Mouse (Mus musculus): Measurements from ENCODE around the gene Limch1. TPM values are rescaled to one million over a fixed set of nuclear protein-coding genes. Genes with fewer than 3 reads are reported as not detected.

Limch1 gene
- polyA plus RNA-seq, 1 experiment from 2014 or later, result 22.2 TPM

GRCm38 (mm10) chr5:66882718-66883117 is 137.1 kb downstream of the Limch1 start:
- no peak overlapping the region for H3K4me3 ChIP-seq (ENCODE audit: low read length)
- no peak overlapping the region for H3K9ac ChIP-seq (ENCODE audit: low read length)
- H3K36me3 ChIP-seq (ENCODE audit: control insufficient read depth, insufficient read depth), result no peaks in the 10 kb centered on the region
- ATAC-seq (replicated peaks; ENCODE audit: extremely low read depth, insufficient read depth, low FRiP score), result no peak
- no peaks in the 10 kb centered on the region for H3K9me3 ChIP-seq (replicated peaks; ENCODE audit: control insufficient read depth, low read length)
- H3K4me2 ChIP-seq (ENCODE audit: low read depth, low read length), result no peak overlapping the region
- H3K4me1 ChIP-seq (ENCODE audit: control insufficient read depth, insufficient read depth, low read length), result peaks cover 4% of the 10 kb centered on the region; the same call in 1 of the 2 replicates
- H3K27ac ChIP-seq (ENCODE audit: low read length), result no peak overlapping the region
- 85% methylated on average over 13 of the region's 13 CpGs for WGBS
- H3K27me3 ChIP-seq (ENCODE audit: control insufficient read depth, insufficient read depth, low read length), result no peaks in the 10 kb centered on the region

GRCm38 (mm10) chr5:66884505-66884904 is 138.9 kb downstream of the Limch1 start:
- no peak for ATAC-seq (replicated peaks; ENCODE audit: extremely low read depth, insufficient read depth, low FRiP score)
- H3K9ac ChIP-seq (ENCODE audit: low read length), result no peak overlapping the region
- H3K4me2 ChIP-seq (ENCODE audit: low read depth, low read length), result no peak overlapping the region
- no peaks in the 10 kb centered on the region for H3K27me3 ChIP-seq (ENCODE audit: control insufficient read depth, insufficient read depth, low read length)
- H3K4me1 ChIP-seq (ENCODE audit: control insufficient read depth, insufficient read depth, low read length), result peaks cover 9% of the 10 kb centered on the region; the same call in 1 of the 2 replicates
- no peak overlapping the region for H3K27ac ChIP-seq (ENCODE audit: low read length)
- 54% methylated on average over 4 of the region's 4 CpGs for WGBS
- no peak overlapping the region for H3K4me3 ChIP-seq (ENCODE audit: low read length)
- H3K9me3 ChIP-seq (replicated peaks; ENCODE audit: control insufficient read depth, low read length), result no peaks in the 10 kb centered on the region
- H3K36me3 ChIP-seq (ENCODE audit: control insufficient read depth, insufficient read depth), result no peaks in the 10 kb centered on the region

- no peak for ATAC-seq (replicated peaks; ENCODE audit: extremely low read depth, insufficient read depth, low FRiP score)
- Histone ChIP-seq H3K9me3 (replicated peaks; ENCODE audit: control insufficient read depth, low read length) (no peaks in the 10 kb centered on the region), H3K4me2 (ENCODE audit: low read depth, low read length) (no peak overlapping the region), H3K4me3 (ENCODE audit: low read length) (no peak overlapping the region), H3K36me3 (ENCODE audit: control insufficient read depth, insufficient read depth) (no peaks in the 10 kb centered on the region), H3K27me3 (ENCODE audit: control insufficient read depth, insufficient read depth, low read length) (no peaks in the 10 kb centered on the region), H3K4me1 (ENCODE audit: control insufficient read depth, insufficient read depth, low read length) (peaks cover 9% of the 10 kb centered on the region; the same call in 1 of the 2 replicates), H3K27ac (ENCODE audit: low read length) (no peak overlapping the region), H3K9ac (ENCODE audit: low read length) (no peak overlapping the region)
- 60% methylated on average over 5 of the region's 5 CpGs for WGBS
Observed at GRCm38 (mm10) chr5:66886410-66887120, 140.9 kb downstream of the Limch1 start.

- Histone ChIP-seq H3K27ac (ENCODE audit: low read length) (no peak overlapping the region), H3K27me3 (ENCODE audit: control insufficient read depth, insufficient read depth, low read length) (no peaks in the 10 kb centered on the region), H3K4me1 (ENCODE audit: control insufficient read depth, insufficient read depth, low read length) (peaks cover 6% of the 10 kb centered on the region; the same call in 1 of the 2 replicates), H3K4me3 (ENCODE audit: low read length) (no peak overlapping the region), H3K36me3 (ENCODE audit: control insufficient read depth, insufficient read depth) (no peaks in the 10 kb centered on the region), H3K9me3 (replicated peaks; ENCODE audit: control insufficient read depth, low read length) (no peaks in the 10 kb centered on the region), H3K4me2 (ENCODE audit: low read depth, low read length) (no peak overlapping the region), H3K9ac (ENCODE audit: low read length) (no peak overlapping the region)
- WGBS, result 49% methylated on average over 5 of the region's 5 CpGs
- peak; percentile 55; the same call in 1 of the 2 replicates for ATAC-seq (replicated peaks; ENCODE audit: extremely low read depth, insufficient read depth, low FRiP score)
Observed at GRCm38 (mm10) chr5:66888061-66888460, 142.4 kb downstream of the Limch1 start.

- Histone ChIP-seq H3K36me3 (ENCODE audit: control insufficient read depth, insufficient read depth) (no peaks in the 10 kb centered on the region), H3K4me3 (ENCODE audit: low read length) (no peak overlapping the region), H3K4me2 (ENCODE audit: low read depth, low read length) (no peak overlapping the region), H3K9me3 (replicated peaks; ENCODE audit: control insufficient read depth, low read length) (no peaks in the 10 kb centered on the region), H3K9ac (ENCODE audit: low read length) (no peak overlapping the region), H3K4me1 (ENCODE audit: control insufficient read depth, insufficient read depth, low read length) (peaks cover 6% of the 10 kb centered on the region; the same call in 1 of the 2 replicates), H3K27me3 (ENCODE audit: control insufficient read depth, insufficient read depth, low read length) (no peaks in the 10 kb centered on the region), H3K27ac (ENCODE audit: low read length) (no peak overlapping the region)
- ATAC-seq (replicated peaks; ENCODE audit: extremely low read depth, insufficient read depth, low FRiP score), result no peak
- WGBS, result 88% methylated on average over 11 of the region's 11 CpGs
Observed at GRCm38 (mm10) chr5:66889337-66889736, 143.7 kb downstream of the Limch1 start.

GRCm38 (mm10) chr5:66895440-66896120 is 150.0 kb downstream of the Limch1 start:
- Histone ChIP-seq H3K4me1 (ENCODE audit: control insufficient read depth, insufficient read depth, low read length) (peaks cover 3% of the 10 kb centered on the region; the same call in 1 of the 2 replicates), H3K27me3 (ENCODE audit: control insufficient read depth, insufficient read depth, low read length) (no peaks in the 10 kb centered on the region), H3K9ac (ENCODE audit: low read length) (no peak overlapping the region), H3K36me3 (ENCODE audit: control insufficient read depth, insufficient read depth) (no peaks in the 10 kb centered on the region), H3K4me3 (ENCODE audit: low read length) (no peak overlapping the region), H3K9me3 (replicated peaks; ENCODE audit: control insufficient read depth, low read length) (no peaks in the 10 kb centered on the region), H3K27ac (ENCODE audit: low read length) (peak overlapping the region; percentile 65; the same call in 1 of the 2 replicates), H3K4me2 (ENCODE audit: low read depth, low read length) (no peak overlapping the region)
- ATAC-seq (replicated peaks; ENCODE audit: extremely low read depth, insufficient read depth, low FRiP score), result no peak
- 48% methylated on average over 9 of the region's 9 CpGs for WGBS

- no peak overlapping the region for H3K4me2 ChIP-seq (ENCODE audit: low read depth, low read length)
- no peak overlapping the region for H3K4me3 ChIP-seq (ENCODE audit: low read length)
- no peak overlapping the region for H3K27ac ChIP-seq (ENCODE audit: low read length)
- no peaks in the 10 kb centered on the region for H3K27me3 ChIP-seq (ENCODE audit: control insufficient read depth, insufficient read depth, low read length)
- no peaks in the 10 kb centered on the region for H3K36me3 ChIP-seq (ENCODE audit: control insufficient read depth, insufficient read depth)
- ATAC-seq (replicated peaks; ENCODE audit: extremely low read depth, insufficient read depth, low FRiP score), result no peak
- H3K9me3 ChIP-seq (replicated peaks; ENCODE audit: control insufficient read depth, low read length), result no peaks in the 10 kb centered on the region
- H3K4me1 ChIP-seq (ENCODE audit: control insufficient read depth, insufficient read depth, low read length), result peaks cover 3% of the 10 kb centered on the region; the same call in 1 of the 2 replicates
- WGBS, result 80% methylated on average over 5 of the region's 5 CpGs
- no peak overlapping the region for H3K9ac ChIP-seq (ENCODE audit: low read length)
Observed at GRCm38 (mm10) chr5:66897584-66897983, 152.0 kb downstream of the Limch1 start.

GRCm38 (mm10) chr5:66898252-66898651 is 152.6 kb downstream of the Limch1 start:
- no peak overlapping the region for H3K4me2 ChIP-seq (ENCODE audit: low read depth, low read length)
- WGBS, result 32% methylated on average over 1 of the region's 1 CpGs
- H3K27me3 ChIP-seq (ENCODE audit: control insufficient read depth, insufficient read depth, low read length), result no peaks in the 10 kb centered on the region
- no peak overlapping the region for H3K9ac ChIP-seq (ENCODE audit: low read length)
- no peak for ATAC-seq (replicated peaks; ENCODE audit: extremely low read depth, insufficient read depth, low FRiP score)
- peaks cover 3% of the 10 kb centered on the region; the same call in 1 of the 2 replicates for H3K4me1 ChIP-seq (ENCODE audit: control insufficient read depth, insufficient read depth, low read length)
- no peaks in the 10 kb centered on the region for H3K36me3 ChIP-seq (ENCODE audit: control insufficient read depth, insufficient read depth)
- H3K27ac ChIP-seq (ENCODE audit: low read length), result no peak overlapping the region
- H3K9me3 ChIP-seq (replicated peaks; ENCODE audit: control insufficient read depth, low read length), result no peaks in the 10 kb centered on the region
- H3K4me3 ChIP-seq (ENCODE audit: low read length), result no peak overlapping the region

GRCm38 (mm10) chr5:66898811-66899430 is 153.3 kb downstream of the Limch1 start:
- 67% methylated on average over 9 of the region's 9 CpGs for WGBS

More at GRCm38 (mm10) chr5:66898811-66899430, 153.3 kb downstream of the Limch1 start:
- peaks cover 3% of the 10 kb centered on the region; the same call in 1 of the 2 replicates for H3K4me1 ChIP-seq (ENCODE audit: control insufficient read depth, insufficient read depth, low read length)
- H3K27ac ChIP-seq (ENCODE audit: low read length), result no peak overlapping the region
- no peak overlapping the region for H3K9ac ChIP-seq (ENCODE audit: low read length)
- no peak overlapping the region for H3K4me3 ChIP-seq (ENCODE audit: low read length)
- H3K36me3 ChIP-seq (ENCODE audit: control insufficient read depth, insufficient read depth), result no peaks in the 10 kb centered on the region
- no peaks in the 10 kb centered on the region for H3K27me3 ChIP-seq (ENCODE audit: control insufficient read depth, insufficient read depth, low read length)
- H3K4me2 ChIP-seq (ENCODE audit: low read depth, low read length), result no peak overlapping the region
- no peaks in the 10 kb centered on the region for H3K9me3 ChIP-seq (replicated peaks; ENCODE audit: control insufficient read depth, low read length)
- ATAC-seq (replicated peaks; ENCODE audit: extremely low read depth, insufficient read depth, low FRiP score), result no peak

Data from heart, embryonic 16.5 days (tissue).